Mouse (Mus musculus): ENCODE results near the gene Cnksr3. TPM values are rescaled to one million over a fixed set of nuclear protein-coding genes. Genes with fewer than 3 reads are reported as not detected.

Gene Cnksr3
- polyA plus RNA-seq, 1 experiment from 2014 or later, result 13.6 TPM

GRCm38 (mm10) chr10:7159061-7159511 lies 53.0 kb downstream of the Cnksr3 start:
- peak overlapping the region; percentile 57 for H3K4me2 ChIP-seq (replicated peaks)
- no peaks in the 10 kb centered on the region for H3K9me3 ChIP-seq
- no peak overlapping the region; the same call in 1 of the 2 replicates for H3K4me3 ChIP-seq (replicated peaks)
- H3K27me3 ChIP-seq (replicated peaks), result no peaks in the 10 kb centered on the region
- ATAC-seq, result peak; percentile 80
- WGBS, result 12% methylated on average over 7 of the region's 7 CpGs
- peaks cover 21% of the 10 kb centered on the region for H3K4me1 ChIP-seq (replicated peaks)
- H3K36me3 ChIP-seq, result peaks cover 4% of the 10 kb centered on the region; the same call in 1 of the 2 replicates
- H3K9ac ChIP-seq, result no peak overlapping the region
- peak overlapping the region; percentile 94 for H3K27ac ChIP-seq

GRCm38 (mm10) chr10:7158285-7159060 lies 53.6 kb downstream of the Cnksr3 start:
- peaks cover 4% of the 10 kb centered on the region; the same call in 1 of the 2 replicates for H3K36me3 ChIP-seq
- H3K4me2 ChIP-seq (replicated peaks), result peak overlapping the region; percentile 57
- no peak overlapping the region for H3K4me3 ChIP-seq (replicated peaks)
- no peaks in the 10 kb centered on the region for H3K27me3 ChIP-seq (replicated peaks)
- H3K9me3 ChIP-seq, result no peaks in the 10 kb centered on the region
- H3K27ac ChIP-seq, result peak overlapping the region; percentile 94
- 13% methylated on average over 15 of the region's 15 CpGs for WGBS
- peak; percentile 66 for ATAC-seq
- peaks cover 21% of the 10 kb centered on the region for H3K4me1 ChIP-seq (replicated peaks)
- no peak overlapping the region for H3K9ac ChIP-seq

- Histone ChIP-seq H3K4me1 (replicated peaks) (peaks cover 20% of the 10 kb centered on the region), H3K36me3 (peaks cover 4% of the 10 kb centered on the region; the same call in 1 of the 2 replicates), H3K9me3 (no peaks in the 10 kb centered on the region), H3K27ac (no peak overlapping the region), H3K9ac (no peak overlapping the region), H3K27me3 (replicated peaks) (no peaks in the 10 kb centered on the region), H3K4me3 (replicated peaks) (no peak overlapping the region), H3K4me2 (replicated peaks) (no peak overlapping the region)
- 90% methylated on average over 5 of the region's 5 CpGs for WGBS
- ATAC-seq, result no peak
Measured at GRCm38 (mm10) chr10:7154877-7155276, 57.2 kb downstream of the Cnksr3 start.

- 89% methylated on average over 4 of the region's 4 CpGs for WGBS
- no peak for ATAC-seq
- Histone ChIP-seq H3K4me1 (replicated peaks) (peaks cover under 1% of the 10 kb centered on the region; the same call in 1 of the 2 replicates), H3K4me3 (replicated peaks) (no peak overlapping the region), H3K9ac (no peak overlapping the region), H3K27me3 (replicated peaks) (no peaks in the 10 kb centered on the region), H3K36me3 (peaks cover 4% of the 10 kb centered on the region; the same call in 1 of the 2 replicates), H3K27ac (no peak overlapping the region), H3K9me3 (no peaks in the 10 kb centered on the region), H3K4me2 (replicated peaks) (no peak overlapping the region)
Measured at GRCm38 (mm10) chr10:7152926-7153325, 59.1 kb downstream of the Cnksr3 start.

DNA sequence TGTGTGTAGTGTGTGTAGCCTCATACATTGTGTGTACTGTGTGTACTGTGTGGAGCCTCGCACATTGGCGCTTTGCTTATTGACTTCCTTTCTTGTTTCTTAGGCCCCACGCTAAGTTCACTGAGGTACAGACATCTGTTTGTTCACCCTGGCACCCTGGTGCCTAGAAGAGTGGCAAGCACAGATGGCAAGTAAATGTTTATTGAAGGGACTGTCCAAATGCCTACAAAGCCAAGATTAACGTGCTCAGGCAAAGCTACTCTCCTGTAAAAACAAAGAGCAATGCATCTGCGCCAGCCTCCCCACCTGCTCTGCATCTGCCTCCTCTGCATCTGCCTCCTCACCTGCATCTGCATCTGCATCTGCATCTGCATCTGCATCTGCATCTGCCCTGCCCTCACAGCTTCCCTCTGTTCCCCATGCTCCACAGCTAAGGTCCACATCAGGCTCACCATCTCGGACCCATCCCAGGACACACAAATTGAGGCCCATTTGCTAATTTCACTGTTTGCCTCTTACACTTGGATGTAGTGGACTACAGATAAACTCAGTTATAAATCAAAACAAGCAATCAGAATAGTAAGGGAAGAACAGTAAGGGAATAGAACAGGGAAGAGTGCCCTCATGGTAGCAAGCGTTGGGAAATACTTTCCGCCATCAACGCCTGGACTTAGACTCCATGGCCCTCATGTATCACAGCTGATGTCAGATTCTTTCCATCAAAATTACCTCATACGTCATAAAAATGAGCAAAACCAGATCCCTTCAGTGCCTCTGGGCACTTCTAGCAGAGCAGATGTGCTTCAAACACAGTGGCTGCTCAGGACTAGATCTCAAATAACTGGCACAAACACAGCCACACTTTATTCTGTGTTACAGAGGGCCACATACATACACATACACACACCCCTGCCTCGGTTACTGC lies 62.1 kb downstream of the Cnksr3 start:
- 74% methylated on average over 11 of the region's 11 CpGs for WGBS
- no peak for ATAC-seq
- no peaks in the 10 kb centered on the region for H3K4me1 ChIP-seq (replicated peaks)

GRCm38 (mm10) chr10:7145614-7146013 lies 66.4 kb downstream of the Cnksr3 start:
- WGBS, result 70% methylated on average over 5 of the region's 5 CpGs
- no peak overlapping the region for H3K9ac ChIP-seq
- ATAC-seq, result no peak

More for the DNA sequence above, 62.1 kb downstream of the Cnksr3 start:
- Histone ChIP-seq H3K9me3 (no peaks in the 10 kb centered on the region), H3K27me3 (replicated peaks) (no peaks in the 10 kb centered on the region), H3K9ac (no peak overlapping the region), H3K4me3 (replicated peaks) (no peak overlapping the region), H3K4me2 (replicated peaks) (no peak overlapping the region), H3K36me3 (peaks cover 2% of the 10 kb centered on the region; the same call in 1 of the 2 replicates), H3K27ac (no peak overlapping the region)

GRCm38 (mm10) chr10:7144081-7144783 lies 67.8 kb downstream of the Cnksr3 start:
- H3K4me1 ChIP-seq (replicated peaks), result peaks cover 11% of the 10 kb centered on the region
- no peak overlapping the region for H3K4me2 ChIP-seq (replicated peaks)
- no peak overlapping the region for H3K4me3 ChIP-seq (replicated peaks)
- WGBS, result 49% methylated on average over 13 of the region's 13 CpGs
- no peaks in the 10 kb centered on the region for H3K9me3 ChIP-seq
- no peak overlapping the region for H3K9ac ChIP-seq
- H3K36me3 ChIP-seq, result no peaks in the 10 kb centered on the region
- no peak for ATAC-seq
- H3K27ac ChIP-seq, result peak overlapping the region; percentile 39; the same call in 1 of the 2 replicates
- no peaks in the 10 kb centered on the region for H3K27me3 ChIP-seq (replicated peaks)

More at GRCm38 (mm10) chr10:7145614-7146013, 66.4 kb downstream of the Cnksr3 start:
- H3K27ac ChIP-seq, result no peak overlapping the region
- peaks cover 11% of the 10 kb centered on the region for H3K4me1 ChIP-seq (replicated peaks)
- no peaks in the 10 kb centered on the region for H3K27me3 ChIP-seq (replicated peaks)
- no peaks in the 10 kb centered on the region for H3K9me3 ChIP-seq
- H3K4me3 ChIP-seq (replicated peaks), result no peak overlapping the region
- no peak overlapping the region for H3K4me2 ChIP-seq (replicated peaks)
- H3K36me3 ChIP-seq, result no peaks in the 10 kb centered on the region

DNA sequence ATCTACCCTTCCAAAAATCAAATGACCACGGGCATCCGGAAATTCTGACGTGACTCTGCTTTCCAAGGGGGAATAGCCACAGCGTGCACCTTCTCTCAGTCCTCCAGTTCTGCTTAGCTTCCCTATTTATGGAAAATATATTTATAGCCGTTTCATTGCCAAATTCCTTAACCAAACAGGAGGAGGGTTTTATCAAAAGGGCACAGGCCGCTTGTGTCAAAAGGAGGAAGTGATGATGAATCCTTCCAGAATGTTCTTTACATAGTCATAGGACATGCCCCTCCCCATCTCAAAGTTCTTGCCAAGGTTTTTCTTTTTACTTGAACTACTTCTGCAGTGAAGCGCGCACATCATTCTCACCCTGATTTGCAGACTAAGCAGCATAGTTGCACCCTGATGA lies 69.8 kb downstream of the Cnksr3 start:
- Histone ChIP-seq H3K27ac (no peak overlapping the region), H3K9me3 (no peaks in the 10 kb centered on the region), H3K4me1 (replicated peaks) (peaks cover 11% of the 10 kb centered on the region), H3K36me3 (no peaks in the 10 kb centered on the region), H3K27me3 (replicated peaks) (no peaks in the 10 kb centered on the region), H3K9ac (no peak overlapping the region), H3K4me2 (replicated peaks) (no peak overlapping the region), H3K4me3 (replicated peaks) (no peak overlapping the region)
- 71% methylated on average over 8 of the region's 8 CpGs for WGBS
- no peak for ATAC-seq

DNA sequence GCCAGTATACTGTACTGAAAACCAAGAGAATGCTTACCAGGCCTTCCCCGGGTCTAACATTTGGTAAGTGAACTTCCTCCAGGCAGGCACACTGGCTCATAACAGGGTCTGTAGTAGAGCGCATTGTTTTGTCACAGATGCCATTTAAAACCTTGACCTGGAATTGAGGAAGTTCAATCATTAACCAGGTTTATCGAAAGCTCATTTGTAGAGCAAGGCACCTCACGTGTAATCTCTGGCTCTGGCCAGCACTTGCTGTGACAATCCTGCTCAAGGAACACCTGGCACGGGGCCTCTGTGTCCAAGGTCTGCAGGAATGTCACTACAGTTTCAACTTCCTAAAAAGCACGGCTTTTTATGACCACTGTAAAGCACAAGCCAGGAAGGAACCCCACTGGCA lies 71.8 kb downstream of the Cnksr3 start:
- Histone ChIP-seq H3K9ac (no peak overlapping the region), H3K27me3 (replicated peaks) (no peaks in the 10 kb centered on the region), H3K4me2 (replicated peaks) (0 out of 2 replicates have a peak overlapping the region, but pooled peaks have one; percentile 15), H3K4me3 (replicated peaks) (no peak overlapping the region), H3K4me1 (replicated peaks) (peaks cover 11% of the 10 kb centered on the region), H3K9me3 (no peaks in the 10 kb centered on the region), H3K36me3 (no peaks in the 10 kb centered on the region), H3K27ac (peak overlapping the region; percentile 59)
- peak; percentile 95 for ATAC-seq
- WGBS, result 56% methylated on average over 6 of the region's 6 CpGs

DNA sequence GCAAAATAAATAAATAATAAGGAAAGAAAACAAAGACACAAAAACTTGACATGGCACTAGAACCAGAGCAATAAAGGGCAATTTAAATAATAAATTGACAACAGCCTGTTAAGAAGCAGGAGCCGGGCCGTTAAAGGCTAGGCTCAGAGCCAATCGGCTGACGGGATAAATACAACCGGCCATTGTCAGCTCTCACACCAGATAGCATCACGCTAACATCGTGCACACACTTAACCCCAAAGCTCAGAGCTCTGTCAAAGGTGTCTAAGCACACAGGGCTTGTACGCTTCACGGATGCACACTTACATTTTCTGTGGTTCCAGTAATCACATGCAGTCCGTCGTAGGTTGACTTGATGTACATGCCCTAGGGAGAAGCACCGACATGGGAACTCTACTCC lies 74.0 kb downstream of the Cnksr3 start:
- Histone ChIP-seq H3K9me3 (no peaks in the 10 kb centered on the region), H3K27ac (no peak overlapping the region), H3K4me1 (replicated peaks) (peaks cover 7% of the 10 kb centered on the region), H3K4me3 (replicated peaks) (no peak overlapping the region), H3K9ac (no peak overlapping the region), H3K36me3 (peaks cover 6% of the 10 kb centered on the region), H3K27me3 (replicated peaks) (no peaks in the 10 kb centered on the region), H3K4me2 (replicated peaks) (no peak overlapping the region)
- 69% methylated on average over 12 of the region's 12 CpGs for WGBS
- no peak for ATAC-seq

- Histone ChIP-seq H3K27ac (no peak overlapping the region), H3K9ac (no peak overlapping the region), H3K4me2 (replicated peaks) (no peak overlapping the region), H3K9me3 (no peaks in the 10 kb centered on the region), H3K27me3 (replicated peaks) (no peaks in the 10 kb centered on the region), H3K4me3 (replicated peaks) (no peak overlapping the region), H3K36me3 (peaks cover 9% of the 10 kb centered on the region), H3K4me1 (replicated peaks) (no peaks in the 10 kb centered on the region)
- 53% methylated on average over 2 of the region's 2 CpGs for WGBS
- ATAC-seq, result no peak
Measured at GRCm38 (mm10) chr10:7135751-7136150, 76.3 kb downstream of the Cnksr3 start.
